Mouse (Mus musculus): Measurements from ENCODE around the gene Dhps.
A peak's percentile ranks its signal among the peaks of the same experiment; 100 is the strongest.

GRCm38 (mm10) chr8:85025098-85025932 lies 46.2 kb upstream of the Dhps start, which contains the start of gene Asna1:
- TF ChIP-seq CTCF (IDR thresholded peaks at IDR 0.05; ENCODE audit: borderline replicate concordance, insufficient read depth, low read length) (no peak), POLR2A (IDR thresholded peaks at IDR 0.05; ENCODE audit: low read depth, low read length) (peak; percentile 74)

Data from embryonic fibroblast, embryonic 13.5 days (primary cell).